ENCODE assay signal across 25 mouse cellular contexts in genomic region chr14:78420966-78421365, GRCm38 (mm10).
DNase-seq lines count a peak whose midpoint lies in the region; ATAC-seq and TF ChIP-seq lines count a peak whose summit lies in the region.
"Had no signal": no experiment of that assay in that cellular context is flagged by ENCODE, and none has a peak within 500 bp of the region (broad histone marks: within the 10 kb centered on the region; RNA-seq: fewer than 3 reads in every experiment).

No protein-coding gene starts in this region.

- ATAC-seq in embryonic facial prominence, embryonic 14.5 days (ENCODE audit: low read depth), result no peak
- no peak for ATAC-seq in hindbrain, postnatal 0 days
- ATAC-seq in hindbrain, embryonic 13.5 days (ENCODE audit: low FRiP score), result no peak
- ATAC-seq in liver, postnatal 0 days, result no peak
- ATAC-seq: forebrain, embryonic 13.5 days; intestine, postnatal 0 days had no signal

- no peak overlapping the region for H3K27ac ChIP-seq in embryonic facial prominence, embryonic 14.5 days (replicated peaks; ENCODE audit: low read depth, low read length)
- no peak overlapping the region for H3K27ac ChIP-seq in embryonic facial prominence, embryonic 10.5 days (replicated peaks)
- H3K27ac ChIP-seq in hindbrain, postnatal 0 days, result no peak overlapping the region
- no peak overlapping the region for H3K27ac ChIP-seq in hindbrain, embryonic 13.5 days
- H3K27ac ChIP-seq in liver, postnatal 0 days (ENCODE audit: low read depth), result no peak overlapping the region
- H3K27ac ChIP-seq: embryonic facial prominence, embryonic 15.5 days; forebrain, embryonic 13.5 days; kidney, embryonic 15.5 days; liver, embryonic 14.5 days; lung, embryonic 15.5 days had no signal

- DNase-seq in embryonic facial prominence, embryonic 14.5 days (ENCODE audit: low spot score), result peak; percentile 15
- no peak for DNase-seq in embryonic facial prominence, embryonic 10.5 days (ENCODE audit: low spot score)
- DNase-seq in hindbrain, postnatal 0 days (ENCODE audit: low spot score), result peak; percentile 35
- peak; percentile 6 for DNase-seq in right cerebral cortex, adult 18-20 months
- DNase-seq in right cerebral cortex, postnatal 4 days, result no peak
- DNase-seq in liver, postnatal 0 days, result no peak
- DNase-seq: adrenal gland, postnatal 10 days; cerebellum, adult 18-20 months; cerebellum, postnatal 10 days; heart, postnatal 14 days; kidney, postnatal 25 days; liver; lung, postnatal 36 days; right cerebral cortex, postnatal 14 days; thymus, adult 18-20 months; thymus, postnatal 25 days had no signal

- H3K79me2 ChIP-seq in myocyte (ENCODE audit: control insufficient read depth, insufficient read depth), result no peaks in the 10 kb centered on the region

- H3K4me3 ChIP-seq in embryonic facial prominence, embryonic 14.5 days (ENCODE audit: low read depth, low read length), result no peak overlapping the region
- H3K4me3 ChIP-seq in embryonic facial prominence, embryonic 10.5 days, result no peak overlapping the region
- H3K4me3 ChIP-seq in hindbrain, postnatal 0 days (ENCODE audit: low read length), result no peak overlapping the region
- no peak overlapping the region for H3K4me3 ChIP-seq in hindbrain, embryonic 13.5 days
- no peak overlapping the region for H3K4me3 ChIP-seq in myocyte
- no peak overlapping the region for H3K4me3 ChIP-seq in liver, postnatal 0 days (ENCODE audit: low read depth, low read length)
- H3K4me3 ChIP-seq: embryonic facial prominence, embryonic 15.5 days; forebrain, embryonic 13.5 days; kidney, embryonic 15.5 days; lung, embryonic 15.5 days; megakaryocyte, embryonic 14.5 days had no signal

- H3K36me3 ChIP-seq in embryonic facial prominence, embryonic 14.5 days (ENCODE audit: control insufficient read depth, insufficient read depth, low read length), result no peaks in the 10 kb centered on the region
- no peaks in the 10 kb centered on the region for H3K36me3 ChIP-seq in embryonic facial prominence, embryonic 10.5 days (replicated peaks)
- H3K36me3 ChIP-seq in hindbrain, postnatal 0 days (ENCODE audit: insufficient read depth, low read length), result no peaks in the 10 kb centered on the region
- no peaks in the 10 kb centered on the region for H3K36me3 ChIP-seq in hindbrain, embryonic 13.5 days
- H3K36me3 ChIP-seq in myocyte (ENCODE audit: control insufficient read depth, insufficient read depth), result no peaks in the 10 kb centered on the region
- no peaks in the 10 kb centered on the region for H3K36me3 ChIP-seq in liver, postnatal 0 days (replicated peaks; ENCODE audit: insufficient read depth, low read length)
- H3K36me3 ChIP-seq: embryonic facial prominence, embryonic 15.5 days; kidney, embryonic 15.5 days; lung, embryonic 15.5 days had no signal

- no peak overlapping the region for H3K9ac ChIP-seq in embryonic facial prominence, embryonic 14.5 days (ENCODE audit: low read depth, low read length)
- H3K9ac ChIP-seq in hindbrain, postnatal 0 days (replicated peaks; ENCODE audit: low read length), result no peak overlapping the region
- no peak overlapping the region for H3K9ac ChIP-seq in hindbrain, embryonic 13.5 days
- no peak overlapping the region for H3K9ac ChIP-seq in liver, postnatal 0 days (replicated peaks)
- H3K9ac ChIP-seq: embryonic facial prominence, embryonic 15.5 days; forebrain, embryonic 13.5 days; kidney, embryonic 15.5 days; liver, embryonic 14.5 days; lung, embryonic 15.5 days had no signal

- H3ac ChIP-seq in myocyte (ENCODE audit: control insufficient read depth, insufficient read length), result no peak overlapping the region

- TF ChIP-seq CTCF in hindbrain, postnatal 0 days (IDR thresholded peaks at IDR 0.05; ENCODE audit: low read depth), result no peak
- TF ChIP-seq CTCF in liver, postnatal 0 days (IDR thresholded peaks at IDR 0.05; ENCODE audit: low read depth), result no peak

- no peak for TF ChIP-seq POLR2A in myocyte (IDR thresholded peaks at IDR 0.05; ENCODE audit: insufficient read length, low read depth)

- no peaks in the 10 kb centered on the region for H3K4me1 ChIP-seq in embryonic facial prominence, embryonic 14.5 days (ENCODE audit: control insufficient read depth, insufficient read depth, low read length)
- H3K4me1 ChIP-seq in embryonic facial prominence, embryonic 10.5 days, result no peaks in the 10 kb centered on the region
- no peaks in the 10 kb centered on the region for H3K4me1 ChIP-seq in hindbrain, postnatal 0 days (ENCODE audit: insufficient read depth, low read length)
- H3K4me1 ChIP-seq in hindbrain, embryonic 13.5 days (replicated peaks), result peaks cover 5% of the 10 kb centered on the region
- H3K4me1 ChIP-seq in liver, postnatal 0 days (ENCODE audit: insufficient read depth), result no peaks in the 10 kb centered on the region
- H3K4me1 ChIP-seq: embryonic facial prominence, embryonic 15.5 days; forebrain, embryonic 13.5 days; lung, embryonic 15.5 days; megakaryocyte, embryonic 14.5 days had no signal

- TF ChIP-seq EP300 in liver, postnatal 0 days (IDR thresholded peaks at IDR 0.05; ENCODE audit: low read depth), result no peak

- no peak overlapping the region for H3K4me2 ChIP-seq in embryonic facial prominence, embryonic 14.5 days (ENCODE audit: low read depth, low read length)
- no peak overlapping the region for H3K4me2 ChIP-seq in hindbrain, postnatal 0 days (ENCODE audit: low read depth, low read length)
- no peak overlapping the region for H3K4me2 ChIP-seq in hindbrain, embryonic 13.5 days
- peak overlapping the region; percentile 31 for H3K4me2 ChIP-seq in myocyte (ENCODE audit: low read depth)
- no peak overlapping the region for H3K4me2 ChIP-seq in liver, postnatal 0 days (ENCODE audit: low read depth, low read length)
- H3K4me2 ChIP-seq: embryonic facial prominence, embryonic 15.5 days; forebrain, embryonic 13.5 days; kidney, embryonic 15.5 days; lung, embryonic 15.5 days had no signal

- H3K27me3 ChIP-seq in embryonic facial prominence, embryonic 14.5 days (replicated peaks; ENCODE audit: control insufficient read depth, insufficient read depth, low read length), result no peaks in the 10 kb centered on the region
- no peaks in the 10 kb centered on the region for H3K27me3 ChIP-seq in embryonic facial prominence, embryonic 10.5 days (replicated peaks; ENCODE audit: low read depth, poor library complexity, severe bottlenecking)
- no peaks in the 10 kb centered on the region for H3K27me3 ChIP-seq in hindbrain, postnatal 0 days (ENCODE audit: insufficient read depth, low read length)
- no peaks in the 10 kb centered on the region for H3K27me3 ChIP-seq in hindbrain, embryonic 13.5 days
- no peaks in the 10 kb centered on the region for H3K27me3 ChIP-seq in myocyte (ENCODE audit: control insufficient read depth, insufficient read depth, insufficient read length)
- no peaks in the 10 kb centered on the region for H3K27me3 ChIP-seq in liver, postnatal 0 days (ENCODE audit: insufficient read depth, low read length)
- H3K27me3 ChIP-seq: embryonic facial prominence, embryonic 15.5 days; forebrain, embryonic 13.5 days; kidney, embryonic 15.5 days; lung, embryonic 15.5 days; megakaryocyte, embryonic 14.5 days had no signal

- no peaks in the 10 kb centered on the region for H3K9me3 ChIP-seq in embryonic facial prominence, embryonic 14.5 days (ENCODE audit: control insufficient read depth, low read length)
- H3K9me3 ChIP-seq in embryonic facial prominence, embryonic 10.5 days, result no peaks in the 10 kb centered on the region
- H3K9me3 ChIP-seq in hindbrain, postnatal 0 days (ENCODE audit: low read length), result no peaks in the 10 kb centered on the region
- H3K9me3 ChIP-seq in hindbrain, embryonic 13.5 days, result no peaks in the 10 kb centered on the region
- no peaks in the 10 kb centered on the region for H3K9me3 ChIP-seq in liver, postnatal 0 days (ENCODE audit: low read length)
- H3K9me3 ChIP-seq: embryonic facial prominence, embryonic 15.5 days; forebrain, embryonic 13.5 days; kidney, embryonic 15.5 days; lung, embryonic 15.5 days; megakaryocyte, embryonic 14.5 days had no signal

- 57% methylated on average over 2 of the region's 2 CpGs for WGBS in embryonic facial prominence, embryonic 14.5 days
- 79% methylated on average over 2 of the region's 2 CpGs for WGBS in embryonic facial prominence, embryonic 10.5 days
- WGBS in hindbrain, postnatal 0 days, result 35% methylated on average over 2 of the region's 2 CpGs
- WGBS in hindbrain, embryonic 13.5 days, result 48% methylated on average over 2 of the region's 2 CpGs
- 53% methylated on average over 2 of the region's 2 CpGs for WGBS in liver, postnatal 0 days (ENCODE audit: insufficient replicate concordance)

TF ChIP-seq in myocyte, 11 proteins besides CTCF, POLR2A, EP300 and RAD21:
- TF ChIP-seq E2F4 (IDR thresholded peaks at IDR 0.05; ENCODE audit: insufficient read depth) (no peak), TCF3 (IDR thresholded peaks at IDR 0.05; ENCODE audit: insufficient read length, low read depth) (no peak), MYOD1 (IDR thresholded peaks at IDR 0.05; ENCODE audit: control insufficient read depth in 1 of 3, insufficient read length in 2 of 3, low read depth in 2 of 3) (peak in 1 of 3 experiments; percentile 59), REST (IDR thresholded peaks at IDR 0.05; ENCODE audit: insufficient read depth, insufficient read length) (no peak), CEBPB (IDR thresholded peaks at IDR 0.05; ENCODE audit: insufficient read depth, poor library complexity, severe bottlenecking) (no peak), MAX (IDR thresholded peaks at IDR 0.05; ENCODE audit: low read depth) (no peak), MYOG (IDR thresholded peaks at IDR 0.05; ENCODE audit: control insufficient read depth in 1 of 3, insufficient read depth in 1 of 3, insufficient read length in 2 of 3, low read depth in 2 of 3) (peak in 1 of 3 experiments; percentile 44), TCF12 (IDR thresholded peaks at IDR 0.05; ENCODE audit: insufficient read depth, poor library complexity, severe bottlenecking) (peak; percentile 28), SRF (IDR thresholded peaks at IDR 0.05; ENCODE audit: control insufficient read depth, insufficient read length, low read depth) (no peak), POLR2AphosphoS2 (IDR thresholded peaks at IDR 0.05; ENCODE audit: insufficient read length, low read depth) (no peak), USF1 (IDR thresholded peaks at IDR 0.05; ENCODE audit: low read depth) (no peak)

Comparison
In these comparisons a context has a peak if more than half of its experiments do, and no peak if none do; other contexts are left out.
1. DNase-seq: peak in embryonic facial prominence, embryonic 14.5 days (single experiment), hindbrain, postnatal 0 days (single experiment) and right cerebral cortex, adult 18-20 months (single experiment); none in embryonic facial prominence, embryonic 10.5 days (single experiment), right cerebral cortex, postnatal 4 days (single experiment) and liver, postnatal 0 days (single experiment).